Comparison of ENCODE assay signal across 14 mouse cellular contexts in genomic region chr13:53805872-53806271, GRCm38 (mm10).
"Had no signal": no experiment of that assay in that cellular context is flagged by ENCODE, and none has a peak within 500 bp of the region (broad histone marks: within the 10 kb centered on the region; RNA-seq: fewer than 3 reads in every experiment).

No protein-coding gene starts in this region.

- H3K4me3 ChIP-seq: limb, embryonic 12.5 days; limb, embryonic 15.5 days; midbrain, embryonic 13.5 days had no signal

- ATAC-seq: liver, postnatal 0 days; lung, postnatal 0 days; midbrain, embryonic 13.5 days had no signal

- H3K4me2 ChIP-seq: limb, embryonic 12.5 days; limb, embryonic 15.5 days; liver, embryonic 11.5 days; lung, embryonic 14.5 days; midbrain, embryonic 13.5 days had no signal

- H3K9ac ChIP-seq: limb, embryonic 12.5 days; limb, embryonic 15.5 days; liver, embryonic 14.5 days; liver, postnatal 0 days; lung, embryonic 14.5 days; midbrain, embryonic 13.5 days had no signal

- DNase-seq: kidney, postnatal 14 days; kidney, postnatal 4 days; left cerebral cortex, postnatal 4 days; liver, postnatal 0 days; lung, embryonic 14.5 days; thymus, adult 18-20 months; thymus, postnatal 36 days had no signal

- H3K9me3 ChIP-seq: limb, embryonic 12.5 days; limb, embryonic 15.5 days; midbrain, embryonic 13.5 days had no signal

- H3K27ac ChIP-seq: limb, embryonic 12.5 days; limb, embryonic 15.5 days; liver, embryonic 14.5 days; macrophage; midbrain, embryonic 13.5 days had no signal

- H3K36me3 ChIP-seq: limb, embryonic 12.5 days; limb, embryonic 15.5 days; midbrain, embryonic 13.5 days had no signal
